Mouse (Mus musculus) G1E (cell line): ENCODE measurements at regions not wholly inside any gene's neighbourhood (a gene's known extent, or its start where the extent isn't known, plus 50 kb on each side); places are given as distances from the start of the nearest gene placed in this dataset.

Experiments used
- CTCF ChIP-seq: IDR thresholded peaks from 2 replicates; pipeline ENCODE4 v1.5.1; 2012; ENCODE audit warnings: low read depth, low read length, inconsistent platforms, mixed read lengths
- GATA1 ChIP-seq: IDR thresholded peaks from 2 replicates; pipeline ENCODE4 v1.6.1; 2012; ENCODE audit warnings: borderline replicate concordance, low read length, inconsistent platforms, mixed read lengths
- GATA2 ChIP-seq: IDR thresholded peaks from 2 replicates; pipeline ENCODE4 v1.6.1; 2012; ENCODE audit warnings: low read depth, low read length, inconsistent platforms, borderline replicate concordance
- POLR2AphosphoS5 ChIP-seq: IDR thresholded peaks from 2 replicates; pipeline ENCODE4 v1.6.1; 2012; ENCODE audit warnings: low read depth, low read length, inconsistent platforms; ENCODE audit not compliant: insufficient replicate concordance
- TAL1 ChIP-seq: conservative IDR thresholded peaks from 2 replicates; pipeline ENCODE4 v1.6.1; 2012; ENCODE audit warnings: low read depth, low read length, inconsistent platforms, mixed read lengths

- TF ChIP-seq TAL1 (no peak), CTCF (no peak), GATA2 (no peak), GATA1 (no peak), POLR2AphosphoS5 (no peak)
Observed at GRCm38 (mm10) chr1:88798874-88799273, 96.9 kb upstream of the Arl4c start.
